Mouse (Mus musculus): ENCODE data around the gene Mapk3. TPM values are rescaled to one million over a fixed set of nuclear protein-coding genes. Genes with fewer than 3 reads are reported as not detected.

Gene Mapk3
- 33.6 TPM for polyA plus RNA-seq (2014; fragmentation: Illumina TruSeq; extraction: RNeasy Lipid Tissue Mini Kit (QIAGEN cat#74804); ENCODE audit: low read depth, low replicate concordance)

GRCm38 (mm10) chr7:126759050-126759671 is at the start of gene Mapk3:
TSS of gene Mapk3 (plus strand) at chr7:126759601.

GRCm38 (mm10) chr7:126766201-126766600 is 6.8 kb downstream of the Mapk3 start, which contains the start of gene Gdpd3:
TSS of gene Gdpd3 (plus strand) at chr7:126766334.

GRCm38 (mm10) chr7:126776598-126777057 is 17.2 kb downstream of the Mapk3 start, which contains the start of gene Ypel3:
TSS of gene Ypel3 (plus strand) at chr7:126776955.

GRCm38 (mm10) chr7:126780971-126781635 is 21.7 kb downstream of the Mapk3 start, which contains the start of gene Tbx6:
TSS of gene Tbx6 (plus strand) at chr7:126781483.

GRCm38 (mm10) chr7:126791851-126792720 is 32.7 kb downstream of the Mapk3 start, which contains the start of gene Ppp4c:
TSS of gene Ppp4c (minus strand) at chr7:126792496.

GRCm38 (mm10) chr7:126797411-126798126 is 38.2 kb downstream of the Mapk3 start, which contains the start of gene Fam57b:
TSS of gene Fam57b (plus strand) at chr7:126797668.

Other genes starting within 250 kb of the Mapk3 start
- 352 TPM for gene Eif3c, start 193.2 kb upstream of the Mapk3 start, polyA plus RNA-seq (2014; fragmentation: Illumina TruSeq; extraction: RNeasy Lipid Tissue Mini Kit (QIAGEN cat#74804); ENCODE audit: low read depth, low replicate concordance)
- not detected for gene Apobr, start 174.7 kb upstream of the Mapk3 start, polyA plus RNA-seq (2014; fragmentation: Illumina TruSeq; extraction: RNeasy Lipid Tissue Mini Kit (QIAGEN cat#74804); ENCODE audit: low read depth, low replicate concordance)
- gene Cln3, start 173.8 kb upstream of the Mapk3 start, polyA plus RNA-seq (2014; fragmentation: Illumina TruSeq; extraction: RNeasy Lipid Tissue Mini Kit (QIAGEN cat#74804); ENCODE audit: low read depth, low replicate concordance): 1.8 TPM
- gene Il27, start 164.7 kb upstream of the Mapk3 start, polyA plus RNA-seq (2014; fragmentation: Illumina TruSeq; extraction: RNeasy Lipid Tissue Mini Kit (QIAGEN cat#74804); ENCODE audit: low read depth, low replicate concordance): not detected
- gene Nupr1, start 128.7 kb upstream of the Mapk3 start, polyA plus RNA-seq (2014; fragmentation: Illumina TruSeq; extraction: RNeasy Lipid Tissue Mini Kit (QIAGEN cat#74804); ENCODE audit: low read depth, low replicate concordance): 0.38 TPM
- 38.3 TPM for gene Sgf29, start 110.3 kb upstream of the Mapk3 start, polyA plus RNA-seq (2014; fragmentation: Illumina TruSeq; extraction: RNeasy Lipid Tissue Mini Kit (QIAGEN cat#74804); ENCODE audit: low read depth, low replicate concordance)
- gene Sult1a1, start 83.2 kb upstream of the Mapk3 start, polyA plus RNA-seq (2014; fragmentation: Illumina TruSeq; extraction: RNeasy Lipid Tissue Mini Kit (QIAGEN cat#74804); ENCODE audit: low read depth, low replicate concordance): 17.4 TPM
- gene Bola2, start 64.2 kb upstream of the Mapk3 start, polyA plus RNA-seq (2014; fragmentation: Illumina TruSeq; extraction: RNeasy Lipid Tissue Mini Kit (QIAGEN cat#74804); ENCODE audit: low read depth, low replicate concordance): 0.11 TPM
- gene Slx1b, start 63.8 kb upstream of the Mapk3 start, polyA plus RNA-seq (2014; fragmentation: Illumina TruSeq; extraction: RNeasy Lipid Tissue Mini Kit (QIAGEN cat#74804); ENCODE audit: low read depth, low replicate concordance): 0.78 TPM
- gene Coro1a, start 51.8 kb upstream of the Mapk3 start, polyA plus RNA-seq (2014; fragmentation: Illumina TruSeq; extraction: RNeasy Lipid Tissue Mini Kit (QIAGEN cat#74804); ENCODE audit: low read depth, low replicate concordance): not detected
- gene Gdpd3, start 6.7 kb downstream of the Mapk3 start, polyA plus RNA-seq (2014; fragmentation: Illumina TruSeq; extraction: RNeasy Lipid Tissue Mini Kit (QIAGEN cat#74804); ENCODE audit: low read depth, low replicate concordance): 0.38 TPM
- gene Ypel3, start 17.4 kb downstream of the Mapk3 start, polyA plus RNA-seq (2014; fragmentation: Illumina TruSeq; extraction: RNeasy Lipid Tissue Mini Kit (QIAGEN cat#74804); ENCODE audit: low read depth, low replicate concordance): 5.6 TPM
- gene Tbx6, start 21.9 kb downstream of the Mapk3 start, polyA plus RNA-seq (2014; fragmentation: Illumina TruSeq; extraction: RNeasy Lipid Tissue Mini Kit (QIAGEN cat#74804); ENCODE audit: low read depth, low replicate concordance): not detected
- gene Ppp4c, start 32.9 kb downstream of the Mapk3 start, polyA plus RNA-seq (2014; fragmentation: Illumina TruSeq; extraction: RNeasy Lipid Tissue Mini Kit (QIAGEN cat#74804); ENCODE audit: low read depth, low replicate concordance): 58.9 TPM
- gene Fam57b, start 38.1 kb downstream of the Mapk3 start, polyA plus RNA-seq (2014; fragmentation: Illumina TruSeq; extraction: RNeasy Lipid Tissue Mini Kit (QIAGEN cat#74804); ENCODE audit: low read depth, low replicate concordance): 2.7 TPM
- gene 4930451I11Rik, start 72.0 kb downstream of the Mapk3 start, polyA plus RNA-seq (2014; fragmentation: Illumina TruSeq; extraction: RNeasy Lipid Tissue Mini Kit (QIAGEN cat#74804); ENCODE audit: low read depth, low replicate concordance): 39.4 TPM
- 0.42 TPM for gene Doc2a, start 87.8 kb downstream of the Mapk3 start, polyA plus RNA-seq (2014; fragmentation: Illumina TruSeq; extraction: RNeasy Lipid Tissue Mini Kit (QIAGEN cat#74804); ENCODE audit: low read depth, low replicate concordance)
- 101 TPM for gene Hirip3, start 102.4 kb downstream of the Mapk3 start, polyA plus RNA-seq (2014; fragmentation: Illumina TruSeq; extraction: RNeasy Lipid Tissue Mini Kit (QIAGEN cat#74804); ENCODE audit: low read depth, low replicate concordance)
- 26.9 TPM for gene Ino80e, start 102.8 kb downstream of the Mapk3 start, polyA plus RNA-seq (2014; fragmentation: Illumina TruSeq; extraction: RNeasy Lipid Tissue Mini Kit (QIAGEN cat#74804); ENCODE audit: low read depth, low replicate concordance)
- 7.7 TPM for gene Taok2, start 125.1 kb downstream of the Mapk3 start, polyA plus RNA-seq (2014; fragmentation: Illumina TruSeq; extraction: RNeasy Lipid Tissue Mini Kit (QIAGEN cat#74804); ENCODE audit: low read depth, low replicate concordance)
- gene Tmem219, start 163.3 kb downstream of the Mapk3 start, polyA plus RNA-seq (2014; fragmentation: Illumina TruSeq; extraction: RNeasy Lipid Tissue Mini Kit (QIAGEN cat#74804); ENCODE audit: low read depth, low replicate concordance): 5.4 TPM
- gene Kctd13, start 169.3 kb downstream of the Mapk3 start, polyA plus RNA-seq (2014; fragmentation: Illumina TruSeq; extraction: RNeasy Lipid Tissue Mini Kit (QIAGEN cat#74804); ENCODE audit: low read depth, low replicate concordance): 9.1 TPM
- not detected for gene Asphd1, start 190.0 kb downstream of the Mapk3 start, polyA plus RNA-seq (2014; fragmentation: Illumina TruSeq; extraction: RNeasy Lipid Tissue Mini Kit (QIAGEN cat#74804); ENCODE audit: low read depth, low replicate concordance)
- 3.2 TPM for gene Sez6l2, start 191.0 kb downstream of the Mapk3 start, polyA plus RNA-seq (2014; fragmentation: Illumina TruSeq; extraction: RNeasy Lipid Tissue Mini Kit (QIAGEN cat#74804); ENCODE audit: low read depth, low replicate concordance)
- gene Cdipt, start 216.3 kb downstream of the Mapk3 start, polyA plus RNA-seq (2014; fragmentation: Illumina TruSeq; extraction: RNeasy Lipid Tissue Mini Kit (QIAGEN cat#74804); ENCODE audit: low read depth, low replicate concordance): 7.6 TPM
- gene Cdiptos, start 216.5 kb downstream of the Mapk3 start, polyA plus RNA-seq (2014; fragmentation: Illumina TruSeq; extraction: RNeasy Lipid Tissue Mini Kit (QIAGEN cat#74804); ENCODE audit: low read depth, low replicate concordance): 527 TPM